Mouse (Mus musculus) retina, postnatal 1 day (tissue): ENCODE measurements around the gene Scube3.

Source experiments
- DNase-seq: peaks from one replicate; pipeline ENCODE4 v3.0.0-alpha.2; 2012

The Scube3 gene

DNA sequence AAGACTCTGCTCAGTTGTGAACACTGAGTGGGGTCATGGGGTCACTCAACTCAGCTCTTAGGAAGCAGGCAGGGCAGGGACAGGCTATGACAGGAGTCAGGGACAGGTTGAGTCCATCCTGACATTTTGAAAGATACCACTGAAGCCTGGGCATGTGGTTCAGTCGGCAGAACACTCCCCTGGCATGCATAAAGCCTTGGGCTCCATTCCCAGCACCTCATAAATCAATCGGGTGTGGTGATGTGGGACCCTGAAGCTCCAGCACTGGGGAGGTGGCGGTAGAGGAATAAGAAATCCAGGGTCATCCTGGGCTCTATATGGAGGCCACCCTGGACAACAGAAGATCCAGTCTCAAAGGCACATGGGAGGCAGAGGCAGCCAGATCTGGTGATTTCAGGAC lies 6.4 kb upstream of the Scube3 start:
- DNase-seq = no peak

DNA sequence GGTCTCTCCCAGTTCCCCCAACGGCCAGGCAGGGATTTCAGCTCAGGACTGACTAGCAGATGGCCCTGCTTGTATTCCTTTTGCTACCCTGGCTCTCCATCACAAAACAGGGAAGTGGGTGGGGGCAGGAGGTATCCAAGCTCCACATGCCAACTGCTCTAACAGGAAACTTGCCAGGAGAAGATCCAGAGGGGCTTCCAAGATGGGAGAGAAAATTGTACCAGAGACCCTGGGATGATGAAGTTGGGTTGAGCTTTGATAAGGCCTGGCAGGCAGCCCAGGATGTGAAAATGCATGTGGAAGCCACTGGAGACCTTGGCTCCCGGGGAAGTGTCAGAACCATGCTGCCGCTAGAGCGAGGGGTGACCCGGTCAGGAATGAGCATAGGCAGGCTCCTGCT lies 5.7 kb upstream of the Scube3 start:
- peak; percentile 49 for DNase-seq

DNA sequence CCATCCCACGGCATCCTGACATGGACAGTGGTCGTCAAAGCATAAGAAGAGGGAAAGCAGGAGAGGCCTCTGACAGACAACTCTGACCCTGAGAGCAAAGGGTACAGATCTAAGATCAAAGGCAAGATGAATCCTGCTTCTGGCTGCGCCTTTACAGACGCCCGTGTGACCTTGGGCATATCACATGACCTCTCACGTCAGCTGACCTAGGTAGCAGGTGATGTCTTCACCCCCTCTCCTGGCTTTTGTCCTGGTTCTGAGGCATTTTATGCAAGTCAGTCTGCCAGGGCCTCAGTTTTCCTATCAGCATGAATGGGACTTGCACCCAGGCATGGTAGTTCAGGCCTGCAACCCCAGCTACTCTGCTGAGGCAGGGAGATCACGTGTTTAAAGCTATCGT lies 3.9 kb upstream of the Scube3 start:
- no peak for DNase-seq

DNA sequence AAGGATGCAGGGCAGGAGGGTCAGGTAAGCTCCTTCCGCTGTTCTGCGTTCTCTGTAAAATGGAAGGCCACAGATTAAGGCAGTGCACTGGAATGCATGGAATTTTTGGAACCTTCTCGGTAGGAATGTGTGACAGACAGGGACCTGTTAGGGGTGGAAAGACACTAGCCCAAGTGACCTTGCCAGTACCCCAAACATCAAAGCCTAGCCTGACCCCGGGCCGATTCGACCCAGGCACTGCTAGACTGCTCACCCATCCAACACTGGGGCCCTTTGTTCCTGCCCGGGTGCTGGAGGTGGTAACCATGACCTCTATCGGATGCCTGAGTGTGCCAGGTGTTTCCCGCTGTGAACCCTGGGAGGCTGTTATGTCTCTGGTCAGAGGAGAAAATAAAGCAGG lies 3.3 kb upstream of the Scube3 start:
- DNase-seq = no peak

DNA sequence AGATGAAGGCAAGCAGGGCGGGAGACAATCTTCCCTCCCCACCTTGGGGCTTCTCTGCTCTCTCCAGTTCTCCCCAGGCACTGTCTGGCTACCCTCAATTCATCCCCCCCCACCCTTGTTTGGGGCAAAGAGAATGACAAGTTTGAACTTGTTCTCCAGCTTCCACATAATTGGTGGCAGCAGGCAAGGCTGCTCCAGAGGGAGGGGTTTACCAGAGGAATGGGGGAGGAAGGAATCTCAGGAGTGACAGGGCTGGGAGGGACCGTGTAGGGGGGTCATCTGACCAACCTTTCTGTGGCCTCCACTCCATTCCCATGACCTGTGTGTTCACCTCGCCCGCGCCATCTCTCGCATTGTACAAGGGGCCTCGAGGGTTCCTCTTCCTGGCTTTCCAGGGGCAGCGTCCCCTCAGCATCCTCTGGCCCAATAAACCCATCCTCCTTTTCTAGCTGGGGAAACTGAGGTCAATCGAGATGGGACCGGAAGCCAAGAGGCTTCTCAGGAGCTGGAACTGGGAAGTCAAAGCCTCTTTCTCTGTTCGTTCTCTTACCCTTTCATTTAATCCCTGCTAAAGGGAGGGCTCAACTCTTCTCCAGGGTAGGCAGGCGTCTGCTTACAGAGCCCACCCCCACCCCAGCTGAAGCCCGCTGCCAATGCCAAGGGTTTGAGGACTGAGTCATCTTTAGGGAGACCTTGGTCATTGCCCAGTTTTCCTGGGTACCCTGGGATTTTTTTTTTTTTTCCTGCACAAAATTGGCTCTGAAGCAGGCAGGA lies 1.3 kb upstream of the Scube3 start:
- DNase-seq = peak; percentile 45

DNA sequence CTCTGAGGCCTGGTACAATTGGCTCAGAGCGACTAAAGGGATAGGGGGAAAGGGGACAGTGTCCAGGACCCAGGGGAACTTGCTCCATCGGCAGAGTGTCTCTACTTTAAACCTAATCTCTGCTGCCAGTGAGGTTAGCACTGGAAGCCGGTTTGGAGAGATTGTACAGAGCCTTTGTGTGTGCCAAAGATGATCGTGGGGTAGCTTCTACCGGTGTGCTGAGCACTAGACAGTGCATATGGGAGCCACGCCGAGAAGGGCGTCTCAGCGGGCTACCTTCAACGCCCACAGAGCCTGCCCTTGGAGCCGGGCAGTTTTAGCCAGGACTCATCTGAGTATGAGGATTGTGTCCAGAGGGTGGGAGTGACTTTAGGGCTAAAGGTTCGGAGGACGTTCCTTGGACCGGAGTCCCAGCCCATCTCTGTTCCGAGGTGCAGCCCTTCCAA lies 713 bp upstream of the Scube3 start:
- DNase-seq = no peak

DNA sequence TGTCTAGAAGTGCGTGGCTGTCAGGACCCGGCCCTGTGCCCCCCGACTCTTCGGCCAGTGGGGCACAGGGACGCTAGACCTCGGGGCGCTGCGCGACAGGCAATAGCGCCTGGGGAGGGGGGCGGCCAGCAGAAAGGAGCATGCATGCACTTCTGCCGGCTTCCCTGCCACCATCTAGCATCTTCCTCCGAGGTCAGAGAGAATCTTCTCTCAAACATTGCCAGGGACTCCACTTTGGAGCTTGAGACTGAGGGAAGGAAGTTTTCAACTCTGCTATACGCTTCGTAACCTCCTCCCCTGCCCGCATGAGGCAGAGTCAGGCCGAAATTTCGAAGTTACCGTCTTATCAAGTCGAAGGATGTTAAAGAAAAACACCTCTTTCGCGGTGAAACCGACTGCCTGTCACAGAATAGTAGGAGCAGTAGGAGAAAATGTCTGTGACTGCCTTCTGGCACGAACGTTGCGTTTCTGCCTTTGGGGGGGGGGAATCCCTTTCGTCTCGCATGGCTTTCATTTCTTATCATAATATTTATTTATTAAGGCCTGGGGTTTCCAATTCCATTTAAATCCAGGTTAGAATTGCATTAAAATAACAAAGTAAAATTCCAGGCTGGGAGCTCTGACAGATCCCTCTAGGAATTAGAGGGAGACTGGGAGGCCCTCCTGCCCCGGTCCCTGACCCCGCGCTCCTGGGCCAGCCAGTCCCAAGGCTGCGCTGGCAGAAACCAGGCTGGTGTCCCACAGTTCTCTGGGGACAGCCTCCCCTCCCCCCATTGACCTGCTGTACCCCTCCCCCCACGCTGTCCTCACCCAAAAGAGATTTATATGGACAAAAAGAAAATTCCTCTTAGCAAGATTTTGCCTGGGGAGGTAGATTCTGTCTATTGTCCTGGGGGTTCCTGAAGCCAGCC lies 1.0 kb downstream of the Scube3 start:
- no peak for DNase-seq

DNA sequence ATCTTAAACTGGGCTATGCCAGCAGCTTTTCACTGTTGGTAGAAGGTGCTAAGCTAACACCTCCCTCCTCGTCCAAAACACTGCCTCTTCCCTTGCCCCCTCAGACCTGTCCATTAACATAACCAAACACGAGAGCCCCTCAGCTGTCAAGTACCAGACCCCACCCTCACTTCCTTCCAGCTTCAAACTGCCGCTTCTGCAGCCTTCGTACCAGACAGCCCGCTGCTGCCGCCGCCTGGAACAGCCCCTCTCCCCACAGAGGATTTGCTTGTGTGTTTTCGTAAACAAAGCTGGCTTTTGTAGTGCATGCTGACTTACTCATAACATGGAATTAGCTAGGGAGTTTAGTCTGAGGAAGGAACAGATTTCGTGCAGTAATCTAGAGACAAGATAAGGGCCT lies 1.8 kb downstream of the Scube3 start:
- peak; percentile 64 for DNase-seq

DNA sequence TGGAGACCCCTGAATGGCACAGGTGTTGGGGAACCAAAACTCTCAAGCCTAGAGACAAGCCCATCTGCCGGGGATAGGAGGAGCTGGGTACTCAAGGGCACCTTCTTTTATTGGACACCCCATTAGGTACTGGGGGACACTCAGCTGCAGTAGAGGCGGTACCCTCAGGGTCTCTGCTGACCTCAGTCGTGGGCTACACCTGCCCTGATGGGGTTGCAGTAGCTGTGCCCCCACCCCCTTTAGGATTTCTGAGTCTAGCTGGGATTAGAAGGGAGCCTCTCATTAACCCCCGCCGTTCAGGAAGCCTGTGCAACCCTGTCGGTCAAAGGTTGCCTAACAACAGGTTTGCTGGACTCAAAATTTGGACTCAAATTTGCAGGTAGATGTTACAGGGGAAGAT lies 2.3 kb downstream of the Scube3 start:
- no peak for DNase-seq

DNA sequence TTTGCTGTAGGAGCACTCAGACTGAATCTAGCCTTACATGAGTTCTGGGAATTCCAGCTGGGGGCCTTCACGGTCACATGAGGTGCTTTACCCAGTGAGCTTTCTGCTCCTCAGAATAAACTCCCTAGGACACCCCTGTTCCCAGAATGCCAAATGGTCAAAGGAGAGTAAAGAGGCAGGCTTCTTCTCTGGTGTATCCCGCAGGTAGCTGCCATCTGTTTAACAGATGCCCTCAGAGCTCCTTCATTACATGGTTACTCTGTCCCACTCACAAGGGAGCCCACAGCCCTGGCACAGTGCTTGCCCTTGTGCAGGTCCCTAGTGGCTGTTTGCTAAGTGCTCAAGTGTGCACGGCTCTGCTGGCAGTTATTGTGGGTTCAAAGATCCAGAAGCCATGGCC lies 6.3 kb downstream of the Scube3 start:
- DNase-seq = no peak

DNA sequence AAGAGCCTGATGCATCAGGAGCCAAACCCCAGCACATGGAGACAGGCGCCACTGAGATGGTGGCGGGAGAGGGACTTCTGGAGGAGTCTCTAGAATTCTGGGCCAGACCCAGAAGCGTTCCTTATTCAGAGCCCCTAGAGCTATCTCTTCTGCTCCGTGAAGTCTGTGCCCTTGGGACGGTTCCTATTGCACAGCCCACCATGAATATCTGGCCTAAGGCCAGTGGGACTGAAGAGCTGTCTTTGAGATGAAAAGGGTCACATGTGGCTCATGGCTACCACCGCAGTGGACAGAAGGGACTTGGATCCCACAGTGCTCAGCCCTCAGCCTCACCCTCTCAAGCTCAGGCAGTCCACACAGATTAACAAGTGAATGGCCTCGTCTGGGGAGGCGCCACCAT lies 7.8 kb downstream of the Scube3 start:
- DNase-seq = peak; percentile 48

DNA sequence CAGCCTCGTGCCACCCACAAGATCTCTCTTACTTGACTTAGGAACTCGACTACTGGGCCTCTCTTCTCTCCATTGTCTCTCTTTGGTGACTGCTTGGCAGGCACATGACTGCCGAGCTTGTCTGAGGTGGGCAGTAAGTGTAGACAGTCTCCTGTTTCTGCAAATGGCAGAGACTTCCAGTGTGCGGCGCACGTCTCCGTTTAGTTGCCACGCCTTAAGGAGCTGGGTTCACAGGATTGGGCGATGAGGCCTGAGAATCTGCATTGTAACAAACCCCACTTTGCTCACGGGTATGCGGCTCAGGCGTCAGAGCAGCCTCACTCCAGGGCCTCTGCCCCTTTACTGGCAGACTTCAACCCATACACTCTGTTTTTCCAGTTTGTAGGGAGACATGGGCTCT lies 8.5 kb downstream of the Scube3 start:
- no peak for DNase-seq

DNA sequence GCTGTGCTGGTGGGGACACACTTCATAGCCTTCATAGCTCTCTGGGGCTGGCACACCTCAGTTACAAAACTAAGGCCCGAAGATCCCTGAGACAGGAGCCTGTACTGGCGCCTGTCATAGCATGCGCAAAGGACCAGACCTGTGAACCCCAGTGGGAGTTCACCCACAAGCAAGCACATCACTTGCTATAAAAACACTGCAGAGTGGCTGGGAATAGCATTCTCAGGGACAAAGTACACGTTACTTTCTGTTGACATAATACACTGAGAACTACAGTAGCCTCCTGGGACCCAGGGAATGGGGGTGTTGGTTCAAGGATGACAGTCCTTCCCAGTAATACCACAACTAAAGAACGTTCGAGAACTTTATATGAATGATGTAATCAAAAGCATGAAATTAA lies 11.2 kb downstream of the Scube3 start:
- DNase-seq = no peak

DNA sequence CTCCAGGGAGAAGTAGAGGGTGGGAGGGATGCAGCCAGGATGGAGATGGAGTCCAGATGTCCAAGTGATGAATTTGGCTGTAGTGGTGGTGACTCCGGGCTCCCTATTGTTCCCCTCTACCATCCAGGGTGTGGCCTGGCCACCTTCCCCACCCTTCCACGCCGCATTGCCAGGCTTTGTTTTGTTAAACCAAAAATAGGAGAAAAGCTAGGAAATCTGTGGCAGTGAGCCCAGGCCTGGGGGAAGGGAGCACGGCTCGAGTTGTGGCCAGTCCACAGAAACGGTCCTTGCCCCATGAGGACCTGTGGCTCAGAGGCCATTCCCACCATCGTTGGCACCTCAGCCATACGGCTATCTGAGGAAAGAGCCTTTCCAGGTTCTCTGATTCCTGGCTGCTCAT lies 13.0 kb downstream of the Scube3 start:
- DNase-seq = no peak

DNA sequence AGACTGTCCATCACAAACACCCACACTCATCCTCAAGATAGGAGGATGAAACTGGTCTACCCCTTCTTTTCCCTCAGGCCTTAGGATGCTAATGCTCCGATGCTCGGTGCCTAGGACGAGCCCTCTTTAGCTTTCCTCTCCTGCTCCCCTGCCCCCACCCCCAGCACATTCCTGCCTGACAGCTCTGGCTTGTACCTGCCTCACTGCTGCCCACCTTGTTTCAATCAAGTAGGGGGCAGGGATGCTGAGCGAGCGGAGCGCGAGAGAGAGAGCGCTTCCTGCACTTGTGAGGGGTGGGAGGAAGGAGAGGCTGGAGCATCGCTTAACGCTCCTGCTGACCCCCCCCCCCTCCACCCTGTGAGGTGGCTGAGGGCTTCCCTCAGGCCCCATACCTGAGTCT lies 18.4 kb downstream of the Scube3 start:
- DNase-seq = no peak

DNA sequence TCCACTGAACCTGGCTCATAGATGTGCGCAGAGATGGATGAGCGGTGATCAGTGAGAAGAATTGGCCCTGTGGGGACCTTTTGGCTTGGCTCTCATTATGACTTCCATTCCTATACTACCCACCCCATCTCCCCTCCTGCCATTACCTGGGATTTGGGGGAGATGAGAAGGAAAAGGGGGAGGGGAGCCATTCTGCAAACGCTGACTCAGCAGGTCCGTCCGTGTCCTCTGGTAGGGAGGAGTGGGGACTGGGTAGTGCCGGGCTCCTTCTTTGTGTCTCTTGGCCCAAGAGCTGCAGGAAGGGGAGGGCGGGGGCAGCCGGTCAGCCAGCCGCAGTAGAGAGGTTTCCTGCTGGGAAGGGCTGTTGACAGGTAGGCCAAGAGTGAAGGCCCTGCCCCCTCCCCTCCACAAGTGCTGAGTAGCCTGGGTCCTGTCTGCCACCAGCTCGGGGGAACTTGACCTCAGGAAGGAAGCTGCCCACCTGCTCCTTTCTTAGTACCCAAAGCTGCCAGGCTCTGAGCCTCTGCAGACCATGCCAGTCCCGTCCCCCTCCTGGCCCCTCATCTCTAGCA lies 19.5 kb downstream of the Scube3 start:
- no peak for DNase-seq

DNA sequence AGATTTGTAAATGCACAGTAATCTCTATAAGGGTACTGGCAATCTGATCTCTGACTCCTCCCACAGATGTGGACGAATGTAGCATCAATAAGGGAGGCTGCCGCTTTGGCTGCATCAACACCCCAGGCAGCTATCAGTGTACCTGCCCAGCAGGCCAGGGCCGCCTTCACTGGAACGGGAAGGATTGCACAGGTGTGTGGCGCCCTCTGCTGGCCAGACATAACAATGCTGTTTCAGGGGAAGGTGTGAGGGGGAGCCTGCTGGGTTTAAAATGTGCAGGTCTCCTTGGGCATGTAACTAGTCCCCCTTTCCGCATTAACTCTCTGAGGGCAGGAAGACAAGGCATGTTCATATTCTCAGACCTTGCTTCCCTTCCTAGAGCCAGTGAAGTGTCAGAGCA lies 21.7 kb downstream of the Scube3 start:
- peak; percentile 83 for DNase-seq

DNA sequence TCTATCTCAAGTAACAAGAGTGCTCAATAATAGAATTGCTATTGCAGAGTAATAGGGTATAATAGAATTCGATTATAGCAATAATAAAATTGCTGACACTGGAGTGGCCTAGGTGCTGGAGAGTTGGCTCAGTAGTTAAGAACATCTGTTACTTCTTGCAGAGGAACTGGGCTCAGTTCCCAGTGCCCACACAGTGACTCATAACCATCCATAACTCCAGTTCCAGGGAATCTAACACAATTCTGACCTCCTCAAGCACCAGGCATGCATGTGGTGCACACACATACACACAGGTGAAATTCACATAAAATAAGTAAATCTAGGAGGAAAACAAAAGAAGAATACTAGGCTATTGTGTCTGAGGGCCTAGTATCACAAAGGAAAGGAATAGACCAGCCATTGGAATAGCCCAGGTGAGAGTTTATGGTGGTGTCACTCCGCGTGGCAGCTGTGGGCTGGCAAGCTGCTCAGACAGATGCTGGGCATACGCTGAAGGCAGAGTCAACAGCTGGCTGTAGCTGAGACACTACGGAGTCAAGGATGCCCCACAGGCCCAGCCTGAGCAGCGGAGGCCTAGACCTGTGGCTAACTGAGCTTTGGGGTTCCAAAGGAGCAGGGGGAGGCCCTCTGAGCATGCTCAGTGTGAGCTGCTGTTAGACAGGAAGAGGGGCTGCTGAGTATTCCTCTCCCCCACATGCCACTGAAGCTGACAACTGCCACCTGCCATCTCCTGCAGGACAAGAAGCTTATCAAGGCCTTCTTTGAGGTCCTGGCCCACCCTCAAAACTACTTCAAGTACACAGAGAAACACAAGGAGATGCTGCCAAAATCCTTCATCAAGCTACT lies 28.7 kb downstream of the Scube3 start:
- no peak for DNase-seq

DNA sequence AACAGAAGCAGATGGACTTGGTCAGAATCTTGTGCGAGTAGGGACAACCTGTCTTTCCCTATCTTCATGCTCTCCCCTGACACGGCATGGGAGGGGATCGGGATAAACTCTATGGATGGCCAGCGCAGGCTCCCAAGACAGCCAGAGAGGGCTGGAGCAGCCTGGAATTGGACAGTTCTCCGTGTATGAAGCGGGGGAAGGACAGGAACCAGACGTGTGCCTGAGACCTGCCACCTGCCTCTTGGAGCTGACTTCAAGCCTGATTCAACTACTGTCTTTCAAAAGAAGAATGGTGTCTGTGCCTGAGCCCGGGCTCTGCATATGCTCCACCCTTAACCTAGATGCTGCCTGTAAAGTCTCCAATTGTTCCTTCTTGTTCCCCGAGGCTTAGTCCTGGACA lies 30.7 kb downstream of the Scube3 start:
- no peak for DNase-seq

DNA sequence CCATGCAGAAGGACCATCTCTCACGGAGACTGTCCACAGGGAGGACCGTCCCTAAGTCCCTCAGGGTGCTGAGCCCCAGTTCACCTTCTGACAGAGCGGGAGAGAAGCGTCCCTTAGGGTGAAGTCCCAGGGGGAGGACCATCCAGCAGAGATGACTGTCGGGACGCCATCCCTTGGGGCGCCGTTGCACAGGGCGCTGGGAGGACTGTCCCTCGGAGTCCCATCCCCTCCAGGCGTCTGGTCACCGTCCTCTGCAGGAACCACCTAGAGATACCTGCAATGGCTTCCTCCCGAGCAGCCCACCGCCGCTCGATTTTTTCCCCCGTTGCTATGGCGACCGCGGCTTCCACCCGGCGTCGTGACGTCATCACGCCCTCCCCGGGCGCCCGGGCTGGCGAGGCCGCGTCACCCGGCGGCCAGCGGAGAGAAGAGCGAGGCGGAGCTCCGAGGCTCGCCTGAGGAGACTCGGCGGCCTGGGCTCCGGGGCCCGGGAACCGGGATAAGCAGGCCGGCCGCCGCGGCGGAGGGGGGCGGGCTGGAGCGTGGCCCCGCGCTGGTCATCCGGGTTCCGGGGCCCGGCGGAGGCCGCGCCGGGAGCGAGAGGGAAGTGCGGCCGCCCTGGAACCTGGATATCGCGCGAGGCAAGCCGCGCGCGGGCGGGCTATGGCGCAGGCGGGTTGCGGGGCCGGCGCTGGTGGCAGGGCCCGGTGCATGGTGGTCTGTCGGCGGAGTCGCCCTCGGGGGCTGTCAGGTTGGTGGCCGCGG lies 35.0 kb downstream of the Scube3 start, which contains the start of gene Zfp523:
Gene Zfp523, plus strand, starts transcription at position 355 of the 765 bp plus-strand sequence.
- DNase-seq = peak; percentile 96

DNA sequence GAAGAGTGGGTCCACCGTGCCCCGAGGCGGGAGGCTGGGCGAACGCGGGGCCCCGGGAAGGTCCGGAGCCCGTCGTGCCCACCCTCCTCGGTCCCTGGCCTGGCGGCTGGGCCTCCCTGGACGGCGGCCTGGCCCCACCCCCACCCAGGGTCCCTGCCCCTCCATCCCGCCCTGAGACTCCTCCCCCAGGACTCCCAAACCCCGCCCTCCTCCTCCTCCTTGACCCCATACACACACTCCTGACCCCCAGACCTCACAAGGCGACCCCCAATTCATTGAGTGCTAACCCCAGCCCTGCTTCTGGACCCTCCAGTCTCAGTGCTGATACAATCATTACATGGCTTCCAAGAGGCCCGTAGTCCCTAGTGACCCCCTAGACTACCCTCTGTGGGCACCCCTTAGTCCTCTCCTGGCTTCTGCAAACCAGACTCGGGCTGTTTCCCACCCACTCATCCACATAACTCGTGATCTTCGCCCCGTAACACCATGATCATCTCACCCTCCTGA lies 35.7 kb downstream of the Scube3 start:
- no peak for DNase-seq

DNA sequence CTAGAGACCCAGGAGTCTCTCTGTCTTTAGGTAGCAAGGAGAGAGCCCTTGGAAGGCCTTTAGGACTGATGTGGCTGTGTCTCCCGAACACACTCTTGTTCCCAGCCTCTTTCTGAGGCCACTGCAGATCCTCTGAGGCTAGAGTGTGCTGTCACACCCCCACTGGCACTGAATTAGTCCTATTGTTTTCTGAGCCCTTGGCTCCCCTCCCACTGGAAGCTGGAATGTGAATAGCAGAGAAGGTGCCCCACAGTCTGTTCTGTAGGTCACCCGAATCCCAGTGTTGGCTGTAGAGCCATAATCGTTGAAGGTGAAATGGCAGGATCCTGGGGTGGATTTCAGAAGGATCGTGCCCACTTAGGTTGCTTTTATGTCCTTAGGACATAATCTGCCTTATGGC lies 38.4 kb downstream of the Scube3 start:
- peak; percentile 36 for DNase-seq
